Mouse (Mus musculus): Measurements from ENCODE around the gene Dhx29. TPM values are rescaled to one million over a fixed set of nuclear protein-coding genes. Genes with fewer than 3 reads are reported as not detected.

Gene Dhx29
- polyA plus RNA-seq, 1 experiment from 2014 or later, result 30.6 TPM

DNA sequence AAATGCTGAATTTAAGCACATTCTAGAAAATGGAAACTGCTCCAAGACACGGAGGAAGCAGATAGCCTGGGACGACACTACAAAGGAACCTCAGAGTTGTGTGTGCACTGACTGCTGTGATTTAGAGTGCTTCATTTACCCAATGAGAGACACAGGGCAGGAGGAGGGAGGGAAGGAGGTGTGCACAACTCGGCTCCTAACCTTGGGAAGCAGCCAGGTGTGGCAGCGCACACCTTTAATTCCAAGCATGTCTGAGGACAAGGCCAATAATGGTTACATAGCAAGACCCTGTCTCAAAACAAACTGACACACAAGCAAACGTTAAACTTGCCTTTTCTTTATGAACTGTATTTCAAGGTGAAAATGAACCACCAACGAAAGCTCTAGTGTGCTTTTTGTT lies 2.0 kb upstream of the Dhx29 start:
- no peak overlapping the region for H3K27ac ChIP-seq (ENCODE audit: low read depth)
- DNase-seq (no peak), ATAC-seq (ENCODE audit: insufficient read depth) (no peak)
- peak overlapping the region; percentile 69; the same call in 1 of the 2 replicates for H3K4me2 ChIP-seq
- TF ChIP-seq CTCF (IDR thresholded peaks at IDR 0.05; ENCODE audit: low read depth), result no peak
- H3K27me3 ChIP-seq (ENCODE audit: insufficient read depth, low read length), result no peaks in the 10 kb centered on the region
- no peak overlapping the region; the same call in 1 of the 2 replicates for H3K9ac ChIP-seq
- peaks cover 11% of the 10 kb centered on the region; the same call in 1 of the 2 replicates for H3K36me3 ChIP-seq (ENCODE audit: insufficient read depth)
- H3K4me3 ChIP-seq (ENCODE audit: low read depth, low read length), result no peak overlapping the region
- H3K4me1 ChIP-seq (ENCODE audit: insufficient read depth), result 0 out of 2 replicates have a peak, but pooled peaks cover 4% of the 10 kb centered on the region
- WGBS, result 55% methylated on average over 6 of the region's 6 CpGs
- H3K9me3 ChIP-seq (ENCODE audit: low read depth, low read length), result no peaks in the 10 kb centered on the region

DNA sequence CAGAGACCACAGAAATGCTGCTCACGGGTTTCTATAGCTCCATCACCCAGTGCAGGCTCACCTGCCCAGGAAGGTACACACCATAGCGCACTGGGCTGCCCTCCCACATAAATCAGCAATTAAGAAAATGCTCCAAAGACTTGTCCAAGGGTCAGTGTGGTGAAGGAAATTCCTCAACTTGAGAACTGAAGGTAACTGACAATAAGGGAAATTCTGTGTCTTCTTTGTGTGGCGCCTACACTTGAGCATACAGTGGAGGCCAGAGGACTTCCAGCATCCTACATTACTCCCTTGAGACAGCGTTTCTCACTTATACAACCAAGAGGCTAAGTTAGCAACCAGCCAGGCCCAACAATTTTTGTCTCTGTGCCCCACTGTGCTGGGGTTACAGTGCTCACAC lies 1.3 kb upstream of the Dhx29 start:
- Histone ChIP-seq H3K36me3 (ENCODE audit: insufficient read depth) (peaks cover 13% of the 10 kb centered on the region), H3K4me2 (peak overlapping the region; percentile 69), H3K27ac (ENCODE audit: low read depth) (no peak overlapping the region), H3K9me3 (ENCODE audit: low read depth, low read length) (no peaks in the 10 kb centered on the region), H3K4me3 (ENCODE audit: low read depth, low read length) (peak overlapping the region; percentile 81), H3K9ac (peak overlapping the region; percentile 88), H3K27me3 (ENCODE audit: insufficient read depth, low read length) (no peaks in the 10 kb centered on the region), H3K4me1 (ENCODE audit: insufficient read depth) (0 out of 2 replicates have a peak, but pooled peaks cover 4% of the 10 kb centered on the region)
- WGBS, result 63% methylated on average over 4 of the region's 4 CpGs
- no peak for DNase-seq
- no peak for ATAC-seq (ENCODE audit: insufficient read depth)
- no peak for TF ChIP-seq CTCF (IDR thresholded peaks at IDR 0.05; ENCODE audit: low read depth)

DNA sequence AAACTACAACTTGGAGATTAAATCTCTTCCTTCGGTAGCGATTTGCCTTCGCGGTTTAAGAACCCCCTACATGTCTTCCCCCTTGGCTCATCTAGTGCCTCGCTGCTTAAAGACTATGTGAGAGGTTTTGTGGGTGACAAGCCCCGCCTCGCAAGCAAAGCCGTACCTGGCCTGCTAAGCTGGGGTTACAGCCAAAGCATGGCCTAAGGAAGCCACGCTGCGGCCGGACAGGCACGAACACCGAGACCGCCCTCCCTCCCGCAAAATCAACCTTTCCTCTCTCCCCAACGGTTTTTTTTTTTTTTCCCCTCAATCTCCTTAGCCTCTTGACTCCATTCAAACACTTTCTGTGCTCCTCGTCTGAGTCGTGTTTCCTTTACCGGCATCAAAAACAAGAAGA lies 458 bp upstream of the Dhx29 start:
- Histone ChIP-seq H3K27ac (ENCODE audit: low read depth) (peak overlapping the region; percentile 83), H3K4me2 (peak overlapping the region; percentile 69), H3K27me3 (ENCODE audit: insufficient read depth, low read length) (no peaks in the 10 kb centered on the region), H3K9ac (peak overlapping the region; percentile 88), H3K36me3 (ENCODE audit: insufficient read depth) (peaks cover 13% of the 10 kb centered on the region), H3K9me3 (ENCODE audit: low read depth, low read length) (no peaks in the 10 kb centered on the region), H3K4me3 (ENCODE audit: low read depth, low read length) (peak overlapping the region; percentile 81), H3K4me1 (ENCODE audit: insufficient read depth) (0 out of 2 replicates have a peak, but pooled peaks cover 4% of the 10 kb centered on the region)
- 1% methylated on average over 19 of the region's 19 CpGs for WGBS
- DNase-seq, result peak; percentile 60
- no peak for TF ChIP-seq CTCF (IDR thresholded peaks at IDR 0.05; ENCODE audit: low read depth)
- ATAC-seq (ENCODE audit: insufficient read depth), result 0 out of 2 replicates have a peak, but pooled peaks have one; percentile 19

DNA sequence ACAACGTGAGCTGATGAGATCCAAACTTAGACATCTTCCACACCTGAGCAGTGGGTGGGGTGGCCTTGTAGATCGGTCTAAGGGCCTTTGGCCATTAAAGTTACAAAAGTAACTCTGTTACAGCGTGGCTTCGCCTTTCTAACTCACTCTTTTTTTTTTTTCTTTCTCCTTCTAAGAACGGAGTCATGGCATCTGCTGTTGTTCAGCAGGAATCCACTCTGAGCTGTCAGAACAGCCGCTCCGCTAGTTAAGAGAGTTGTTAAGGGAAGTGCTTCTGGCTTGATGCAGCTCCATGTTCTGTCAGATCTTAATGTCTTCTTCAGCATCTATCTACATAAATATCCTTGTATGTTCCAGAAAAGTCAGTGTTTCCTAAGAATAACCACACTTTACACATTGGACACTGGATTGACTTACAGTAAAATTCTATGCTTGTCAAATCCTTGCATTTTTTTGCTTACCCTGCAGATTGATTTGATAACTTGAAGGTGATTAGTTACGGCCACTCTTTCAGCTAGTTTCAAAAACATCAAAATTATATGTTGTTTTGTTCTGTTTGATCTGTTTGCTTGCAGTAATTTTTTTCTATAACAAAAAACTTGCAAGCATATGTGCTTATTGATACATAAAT lies 899 bp downstream of the Dhx29 start:
- 5% methylated on average over 8 of the region's 8 CpGs for WGBS
- H3K4me2 ChIP-seq, result peak overlapping the region; percentile 69
- H3K9me3 ChIP-seq (ENCODE audit: low read depth, low read length), result no peaks in the 10 kb centered on the region
- H3K9ac ChIP-seq, result peak overlapping the region; percentile 88
- peak overlapping the region; percentile 83 for H3K27ac ChIP-seq (ENCODE audit: low read depth)
- TF ChIP-seq CTCF (IDR thresholded peaks at IDR 0.05; ENCODE audit: low read depth), result no peak
- H3K4me1 ChIP-seq (ENCODE audit: insufficient read depth), result 0 out of 2 replicates have a peak, but pooled peaks cover 4% of the 10 kb centered on the region
- H3K36me3 ChIP-seq (ENCODE audit: insufficient read depth), result peaks cover 21% of the 10 kb centered on the region
- peak overlapping the region; percentile 81 for H3K4me3 ChIP-seq (ENCODE audit: low read depth, low read length)
- no peaks in the 10 kb centered on the region for H3K27me3 ChIP-seq (ENCODE audit: insufficient read depth, low read length)
- DNase-seq, result peak; percentile 41
- no peak for ATAC-seq (ENCODE audit: insufficient read depth)

DNA sequence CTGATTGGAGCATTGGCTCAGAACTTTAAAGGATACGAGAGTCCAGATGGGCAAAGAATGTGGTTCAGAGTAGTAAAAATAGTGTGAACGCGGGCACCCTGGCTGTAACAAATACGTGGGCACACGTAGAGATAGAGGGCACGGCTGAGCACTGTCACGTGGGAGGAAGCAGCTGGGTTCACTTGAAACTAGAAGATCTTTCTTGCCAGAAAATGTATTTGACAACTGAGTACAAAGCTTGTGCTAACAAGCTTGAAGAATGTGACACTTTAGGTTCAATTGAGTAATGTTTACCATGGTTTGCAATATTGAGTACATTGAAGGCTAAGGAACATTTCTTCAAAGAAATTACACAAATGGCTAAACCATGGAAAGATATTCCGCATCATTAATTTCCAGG lies 10.9 kb downstream of the Dhx29 start:
- Histone ChIP-seq H3K4me1 (ENCODE audit: insufficient read depth) (no peaks in the 10 kb centered on the region), H3K4me3 (ENCODE audit: low read depth, low read length) (no peak overlapping the region), H3K9ac (no peak overlapping the region), H3K9me3 (ENCODE audit: low read depth, low read length) (no peaks in the 10 kb centered on the region), H3K4me2 (no peak overlapping the region), H3K36me3 (ENCODE audit: insufficient read depth) (peaks cover 60% of the 10 kb centered on the region), H3K27ac (ENCODE audit: low read depth) (no peak overlapping the region), H3K27me3 (ENCODE audit: insufficient read depth, low read length) (no peaks in the 10 kb centered on the region)
- WGBS, result 86% methylated on average over 8 of the region's 8 CpGs
- TF ChIP-seq CTCF (IDR thresholded peaks at IDR 0.05; ENCODE audit: low read depth), result no peak
- DNase-seq (no peak), ATAC-seq (ENCODE audit: insufficient read depth) (no peak)

DNA sequence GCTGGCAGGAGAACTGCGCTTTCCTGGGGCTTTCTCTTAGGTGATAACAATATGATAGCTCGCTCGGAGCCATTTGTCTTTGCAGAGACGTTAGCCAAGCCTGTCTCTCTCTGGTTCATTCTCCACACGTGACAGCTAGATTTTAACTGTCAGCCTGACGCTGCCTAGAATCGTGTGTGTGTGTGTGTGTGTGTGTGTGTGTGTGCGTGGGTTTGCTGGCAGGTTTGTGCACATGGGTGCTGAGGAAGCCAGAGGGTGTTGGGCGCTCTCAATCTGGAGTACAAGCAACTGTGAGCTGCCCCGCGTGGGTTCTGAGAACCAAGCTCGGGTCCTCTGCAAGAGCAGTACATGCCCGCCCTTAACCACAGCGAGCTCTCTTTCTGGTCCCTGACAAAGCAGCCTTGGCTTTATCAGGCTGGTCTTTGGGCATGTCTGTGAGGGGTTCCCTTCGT lies 14.7 kb downstream of the Dhx29 start:
- H3K27me3 ChIP-seq (ENCODE audit: insufficient read depth, low read length), result no peaks in the 10 kb centered on the region
- no peak overlapping the region for H3K9ac ChIP-seq
- ATAC-seq (ENCODE audit: insufficient read depth), result no peak
- TF ChIP-seq CTCF (IDR thresholded peaks at IDR 0.05; ENCODE audit: low read depth), result no peak
- no peaks in the 10 kb centered on the region for H3K9me3 ChIP-seq (ENCODE audit: low read depth, low read length)
- no peak overlapping the region for H3K27ac ChIP-seq (ENCODE audit: low read depth)
- DNase-seq, result no peak
- no peaks in the 10 kb centered on the region for H3K4me1 ChIP-seq (ENCODE audit: insufficient read depth)
- WGBS, result 47% methylated on average over 15 of the region's 15 CpGs
- no peak overlapping the region for H3K4me3 ChIP-seq (ENCODE audit: low read depth, low read length)
- H3K36me3 ChIP-seq (ENCODE audit: insufficient read depth), result peaks cover 66% of the 10 kb centered on the region
- H3K4me2 ChIP-seq, result no peak overlapping the region

DNA sequence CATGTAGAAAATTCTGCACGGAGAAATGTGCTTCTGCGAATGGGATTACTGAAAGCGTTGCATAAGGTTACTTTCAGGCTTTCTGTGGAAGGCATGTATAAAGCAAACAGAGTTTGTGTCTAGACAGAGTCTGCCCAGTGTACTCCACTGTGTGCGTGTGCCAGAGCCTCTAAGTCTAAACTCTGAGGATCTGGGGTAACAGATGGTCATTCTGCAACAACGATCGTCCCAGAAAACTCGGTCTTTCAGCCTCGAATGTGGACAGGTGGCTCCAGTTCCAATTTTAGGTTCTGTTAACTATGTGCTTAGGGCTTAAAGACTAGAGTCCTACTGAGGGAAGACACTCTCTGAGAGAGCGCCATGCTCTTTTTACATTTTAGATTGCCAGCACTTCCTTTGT lies 18.1 kb downstream of the Dhx29 start:
- no peak for TF ChIP-seq CTCF (IDR thresholded peaks at IDR 0.05; ENCODE audit: low read depth)
- ATAC-seq (ENCODE audit: insufficient read depth) (no peak), DNase-seq (no peak)
- 95% methylated on average over 9 of the region's 9 CpGs for WGBS
- no peak overlapping the region for H3K4me2 ChIP-seq
- no peak overlapping the region for H3K9ac ChIP-seq
- H3K4me3 ChIP-seq (ENCODE audit: low read depth, low read length), result no peak overlapping the region
- no peaks in the 10 kb centered on the region for H3K9me3 ChIP-seq (ENCODE audit: low read depth, low read length)
- no peaks in the 10 kb centered on the region for H3K4me1 ChIP-seq (ENCODE audit: insufficient read depth)
- H3K36me3 ChIP-seq (ENCODE audit: insufficient read depth), result peaks cover 77% of the 10 kb centered on the region
- H3K27ac ChIP-seq (ENCODE audit: low read depth), result no peak overlapping the region
- no peaks in the 10 kb centered on the region for H3K27me3 ChIP-seq (ENCODE audit: insufficient read depth, low read length)
